Mouse (Mus musculus) NIH3T3 (cell line): ENCODE measurements at regions not wholly inside any gene's neighbourhood (a gene's known extent, or its start where the extent isn't known, plus 50 kb on each side); places are given as distances from the start of the nearest gene placed in this dataset.

Experiments used
- DNase-seq: peaks from one replicate; pipeline ENCODE4 v3.0.0-alpha.2; 2012; ENCODE audit warnings: low read depth

GRCm38 (mm10) chr10:126815730-126816129, 85.4 kb downstream of the Atp23 start:
- DNase-seq, result no peak

GRCm38 (mm10) chr10:126814968-126815367, 86.2 kb downstream of the Atp23 start:
- DNase-seq, result no peak

GRCm38 (mm10) chr10:126813051-126813593, 88.0 kb downstream of the Atp23 start:
- DNase-seq, result no peak

- peak; percentile 16 for DNase-seq
Measured at GRCm38 (mm10) chr10:126812243-126812755, 88.9 kb downstream of the Atp23 start.

GRCm38 (mm10) chr10:126810346-126811095, 90.6 kb downstream of the Atp23 start:
- DNase-seq, result no peak

GRCm38 (mm10) chr10:126809587-126809986, 91.6 kb downstream of the Atp23 start:
- no peak for DNase-seq

- no peak for DNase-seq
Measured at GRCm38 (mm10) chr10:126806881-126807280, 94.3 kb downstream of the Atp23 start.

- no peak for DNase-seq
Measured at GRCm38 (mm10) chr10:126802732-126803131, 98.4 kb downstream of the Atp23 start.

GRCm38 (mm10) chr10:126799393-126799792, 101.8 kb downstream of the Atp23 start:
- no peak for DNase-seq

GRCm38 (mm10) chr10:126793136-126793535, 108.0 kb downstream of the Atp23 start:
- DNase-seq, result peak; percentile 7

- no peak for DNase-seq
Measured at GRCm38 (mm10) chr10:126792371-126792835, 108.8 kb downstream of the Atp23 start.

GRCm38 (mm10) chr10:126788277-126788676, 112.9 kb downstream of the Atp23 start:
- DNase-seq, result no peak

GRCm38 (mm10) chr10:126783161-126783560, 118.0 kb downstream of the Atp23 start:
- DNase-seq, result no peak

- no peak for DNase-seq
Measured at GRCm38 (mm10) chr10:126776603-126777002, 124.6 kb downstream of the Atp23 start.

GRCm38 (mm10) chr10:126775946-126776345, 125.2 kb downstream of the Atp23 start:
- no peak for DNase-seq

- no peak for DNase-seq
Measured at GRCm38 (mm10) chr10:126770446-126771020, 130.6 kb downstream of the Atp23 start.

GRCm38 (mm10) chr10:126765648-126766047, 135.5 kb downstream of the Atp23 start:
- no peak for DNase-seq

- DNase-seq, result peak; percentile 9
Measured at GRCm38 (mm10) chr10:126764740-126765139, 136.4 kb downstream of the Atp23 start.

- no peak for DNase-seq
Measured at GRCm38 (mm10) chr10:126763976-126764375, 137.2 kb downstream of the Atp23 start.

- DNase-seq, result no peak
Measured at GRCm38 (mm10) chr10:126758682-126759081, 142.5 kb downstream of the Atp23 start.

- DNase-seq, result no peak
Measured at GRCm38 (mm10) chr10:126753201-126753600, 148.0 kb downstream of the Atp23 start.

GRCm38 (mm10) chr10:126752699-126753098, 148.5 kb downstream of the Atp23 start:
- no peak for DNase-seq
